Mouse (Mus musculus) lung, adult 2 months (tissue): ENCODE data around the gene Piwil4. TPM values are rescaled to one million over a fixed set of nuclear protein-coding genes. Genes with fewer than 3 reads are reported as not detected.

Experiments
- DNase-seq: peaks from one replicate; pipeline ENCODE4 v3.0.0; 2022
- H3K4me1 ChIP-seq: fragments of 200-500 bp; 2 replicates; pipeline ENCODE4 v1.6.1; 2011; ENCODE audit warnings: low read length; ENCODE audit not compliant: control insufficient read depth, insufficient read depth
- H3K4me3 ChIP-seq: fragments of 200-500 bp; replicated peaks from 2 replicates; pipeline ENCODE3; 2011; ENCODE audit warnings: low read depth, mild to moderate bottlenecking, control low read depth, low read length; ENCODE audit errors: extremely low read depth
- CTCF ChIP-seq: fragments of 200-500 bp; IDR thresholded peaks from 2 replicates; pipeline ENCODE4 v1.5.1; 2011; ENCODE audit warnings: mild to moderate bottlenecking, low read length, control low read depth; ENCODE audit not compliant: insufficient read depth
- POLR2A ChIP-seq: fragments of 200-500 bp; IDR thresholded peaks from 2 replicates; pipeline ENCODE4 v1.6.1; 2011; ENCODE audit warnings: low read depth, mild to moderate bottlenecking, control low read depth, low read length, borderline replicate concordance; ENCODE audit errors: extremely low read depth
- WGBS: fragments of 180-500 bp; shearing (Covaris S2); methylation state at CpG from one replicate; pipeline ENCODE4 v1.1.7; 2018; 5-methylcytosine and 5-hydroxymethylcytosine counted together
- polyA plus RNA-seq: library from polyadenylated mRNA; depleted of rRNA; stranded (reverse); fragments of >200 nt; gene quantifications from 2 replicates; pipeline ENCODE4 v1.2.3, GENCODE M21; 2012; rRNA removed

Piwil4 gene
- 4.6 and 5.6 TPM in 2 replicates for polyA plus RNA-seq

GRCm38 (mm10) chr9:14740151-14740924 lies at the start of gene Piwil4:
Gene Piwil4 (minus strand): TSS chr9:14740733.
- no peak within 1 kb of the TSS for H3K4me3 ChIP-seq
- DNase-seq, result no peak
- no peak for TF ChIP-seq CTCF
- TF ChIP-seq POLR2A, result no peak
- WGBS, result 84% methylated on average over 19 of the region's 19 CpGs
- H3K4me1 ChIP-seq, result peaks cover 6% of the 10 kb centered on the region

- Histone ChIP-seq H3K4me1 (no peaks in the 10 kb centered on the region; the same call in 1 of the 2 replicates), H3K4me3 (no peak overlapping the region)
- no peak for DNase-seq
- 83% methylated on average over 6 of the region's 6 CpGs for WGBS
- TF ChIP-seq POLR2A (no peak), CTCF (no peak)
Observed at GRCm38 (mm10) chr9:14787356-14787755, 46.8 kb upstream of the Piwil4 start.

GRCm38 (mm10) chr9:14784039-14785002 lies 43.8 kb upstream of the Piwil4 start, which contains the start of the genes Mre11a and Ankrd49:
Gene Mre11a (plus strand): TSS chr9:14784654.
Gene Ankrd49 (minus strand): TSS chr9:14784856.
- TF ChIP-seq POLR2A (peak; percentile 66), CTCF (no peak)
- under 1% methylated on average over 62 of the region's 62 CpGs for WGBS

GRCm38 (mm10) chr9:14778341-14778740 lies 37.8 kb upstream of the Piwil4 start:
- H3K4me1 ChIP-seq, result no peaks in the 10 kb centered on the region
- H3K4me3 ChIP-seq, result no peak overlapping the region
- WGBS, result 44% methylated on average over 13 of the region's 13 CpGs
- DNase-seq, result no peak
- TF ChIP-seq POLR2A (no peak), CTCF (no peak)

More at GRCm38 (mm10) chr9:14784039-14785002, 43.8 kb upstream of the Piwil4 start, which contains the start of the genes Mre11a and Ankrd49:
- H3K4me1 ChIP-seq, result no peaks in the 10 kb centered on the region; the same call in 1 of the 2 replicates
- peak; percentile 93 for DNase-seq
- peak within 1 kb of the TSS; percentile 92 for H3K4me3 ChIP-seq

- Histone ChIP-seq H3K4me1 (no peaks in the 10 kb centered on the region), H3K4me3 (no peak overlapping the region)
- no peak for TF ChIP-seq CTCF
- TF ChIP-seq POLR2A, result no peak
- 32% methylated on average over 2 of the region's 2 CpGs for WGBS
- no peak for DNase-seq
Observed at GRCm38 (mm10) chr9:14773813-14774212, 33.3 kb upstream of the Piwil4 start.

- DNase-seq, result no peak
- no peak for TF ChIP-seq CTCF
- TF ChIP-seq POLR2A, result no peak
- 89% methylated on average over 2 of the region's 2 CpGs for WGBS
Observed at GRCm38 (mm10) chr9:14772074-14772473, 31.5 kb upstream of the Piwil4 start.

GRCm38 (mm10) chr9:14770803-14771471 lies 30.4 kb upstream of the Piwil4 start, which contains the start of gene 1700012B09Rik:
Gene 1700012B09Rik (minus strand): TSS chr9:14771030.
- TF ChIP-seq POLR2A, result no peak

More at GRCm38 (mm10) chr9:14772074-14772473, 31.5 kb upstream of the Piwil4 start:
- H3K4me1 ChIP-seq, result no peaks in the 10 kb centered on the region
- no peak overlapping the region for H3K4me3 ChIP-seq

GRCm38 (mm10) chr9:14769811-14770210 lies 29.3 kb upstream of the Piwil4 start:
- DNase-seq, result no peak
- TF ChIP-seq POLR2A (no peak), CTCF (no peak)
- Histone ChIP-seq H3K4me1 (no peaks in the 10 kb centered on the region), H3K4me3 (no peak overlapping the region)
- 43% methylated on average over 6 of the region's 6 CpGs for WGBS

More at GRCm38 (mm10) chr9:14770803-14771471, 30.4 kb upstream of the Piwil4 start, which contains the start of gene 1700012B09Rik:
- H3K4me1 ChIP-seq, result no peaks in the 10 kb centered on the region
- DNase-seq, result no peak
- 22% methylated on average over 23 of the region's 23 CpGs for WGBS
- no peak within 1 kb of the TSS for H3K4me3 ChIP-seq

- WGBS, result 19% methylated on average over 7 of the region's 7 CpGs
- peak; percentile 49 for DNase-seq
Observed at GRCm38 (mm10) chr9:14764765-14765164, 24.2 kb upstream of the Piwil4 start.

GRCm38 (mm10) chr9:14759261-14759660 lies 18.7 kb upstream of the Piwil4 start:
- DNase-seq, result no peak
- Histone ChIP-seq H3K4me3 (no peak overlapping the region), H3K4me1 (no peaks in the 10 kb centered on the region)
- TF ChIP-seq POLR2A (no peak), CTCF (no peak)

More at GRCm38 (mm10) chr9:14764765-14765164, 24.2 kb upstream of the Piwil4 start:
- H3K4me3 ChIP-seq, result no peak overlapping the region
- no peak for TF ChIP-seq POLR2A
- no peak; the same call in 1 of the 2 replicates for TF ChIP-seq CTCF
- H3K4me1 ChIP-seq, result no peaks in the 10 kb centered on the region
